Mouse (Mus musculus) kidney, adult 8-10 months (tissue): Measurements from ENCODE around the gene Nck1.

ENCODE experiments used
- DNase-seq, 2 experiments: peaks; one replicate each; pipeline ENCODE4 v3.0.0; 2022

Nck1 gene

GRCm38 (mm10) chr9:100534686-100535085 lies 11.2 kb downstream of the Nck1 start:
- DNase-seq, result no peak

- DNase-seq, result no peak
Measured at GRCm38 (mm10) chr9:100532847-100533505, 13.0 kb downstream of the Nck1 start.

GRCm38 (mm10) chr9:100531296-100531695 lies 14.6 kb downstream of the Nck1 start:
- no peak for DNase-seq

- no peak for DNase-seq
Measured at GRCm38 (mm10) chr9:100525225-100525624, 20.7 kb downstream of the Nck1 start.

- no peak for DNase-seq
Measured at GRCm38 (mm10) chr9:100522029-100522428, 23.9 kb downstream of the Nck1 start.

GRCm38 (mm10) chr9:100520586-100520985 lies 25.3 kb downstream of the Nck1 start:
- peak; percentile 43 to 46 for DNase-seq

GRCm38 (mm10) chr9:100520012-100520411 lies 25.9 kb downstream of the Nck1 start:
- DNase-seq, result peak in 1 of 2 experiments; percentile 9

GRCm38 (mm10) chr9:100507581-100507980 lies 38.4 kb downstream of the Nck1 start:
- DNase-seq, result peak in 1 of 2 experiments; percentile 19

GRCm38 (mm10) chr9:100506652-100507051 lies 39.3 kb downstream of the Nck1 start:
- peak; percentile 27 to 53 for DNase-seq

- DNase-seq, result no peak
Measured at GRCm38 (mm10) chr9:100505498-100505897, 40.4 kb downstream of the Nck1 start.

- DNase-seq, result no peak
Measured at GRCm38 (mm10) chr9:100493611-100494261, 52.2 kb downstream of the Nck1 start.

- DNase-seq, result no peak
Measured at GRCm38 (mm10) chr9:100491424-100491823, 54.5 kb downstream of the Nck1 start.

GRCm38 (mm10) chr9:100488969-100489368 lies 57.0 kb downstream of the Nck1 start:
- DNase-seq, result no peak

GRCm38 (mm10) chr9:100488056-100488713 lies 57.7 kb downstream of the Nck1 start:
- DNase-seq, result no peak

- DNase-seq, result no peak
Measured at GRCm38 (mm10) chr9:100486431-100486830, 59.5 kb downstream of the Nck1 start, which contains the start of gene Il20rb. Gene Il20rb, minus strand, starts transcription at chr9:100486788.

- DNase-seq, result no peak
Measured at GRCm38 (mm10) chr9:100483318-100483717, 62.6 kb downstream of the Nck1 start.

- no peak for DNase-seq
Measured at GRCm38 (mm10) chr9:100481626-100482025, 64.3 kb downstream of the Nck1 start.

- DNase-seq, result peak; percentile 35 to 37
Measured at GRCm38 (mm10) chr9:100474056-100474455, 71.9 kb downstream of the Nck1 start.

GRCm38 (mm10) chr9:100473361-100473760 lies 72.6 kb downstream of the Nck1 start:
- DNase-seq, result no peak

- no peak for DNase-seq
Measured at GRCm38 (mm10) chr9:100472931-100473330, 73.0 kb downstream of the Nck1 start.

GRCm38 (mm10) chr9:100471605-100471953 lies 74.4 kb downstream of the Nck1 start:
- no peak for DNase-seq

GRCm38 (mm10) chr9:100470936-100471604 lies 74.9 kb downstream of the Nck1 start:
- peak; percentile 33 to 54 for DNase-seq

- no peak for DNase-seq
Measured at GRCm38 (mm10) chr9:100470228-100470627, 75.7 kb downstream of the Nck1 start.
